Mouse (Mus musculus): ENCODE results near the gene Espn. TPM values are rescaled to one million over a fixed set of nuclear protein-coding genes. Genes with fewer than 3 reads are reported as not detected.

Espn gene
- polyA plus RNA-seq, 1 experiment = 19.3 TPM

GRCm38 (mm10) chr4:152187142-152187541, 35.0 kb upstream of the Espn start:
- no peak for TF ChIP-seq POLR2A (IDR thresholded peaks at IDR 0.05; ENCODE audit: insufficient read depth, low read length)
- TF ChIP-seq EP300 (IDR thresholded peaks at IDR 0.05; ENCODE audit: insufficient read depth, low read depth, low read length) = no peak
- TF ChIP-seq CTCF (IDR thresholded peaks at IDR 0.05; ENCODE audit: low read depth, low read length) = no peak
- H3K27ac ChIP-seq (ENCODE audit: insufficient read depth, low read length) = no peak overlapping the region
- no peaks in the 10 kb centered on the region for H3K36me3 ChIP-seq (ENCODE audit: control insufficient read depth, insufficient read depth, low read length, poor library complexity, severe bottlenecking)
- no peak overlapping the region for H3K9ac ChIP-seq (ENCODE audit: low read depth, poor library complexity, severe bottlenecking)
- no peaks in the 10 kb centered on the region for H3K9me3 ChIP-seq (replicated peaks; ENCODE audit: control insufficient read depth, insufficient read depth, low read length, poor library complexity, severe bottlenecking)
- no peaks in the 10 kb centered on the region for H3K27me3 ChIP-seq (ENCODE audit: control insufficient read depth, insufficient read depth, low read length, poor library complexity, severe bottlenecking)
- no peak overlapping the region for H3K4me3 ChIP-seq (ENCODE audit: low read depth, low read length)
- H3K4me1 ChIP-seq (ENCODE audit: control insufficient read depth, insufficient read depth, low read length) = peaks cover 5% of the 10 kb centered on the region

GRCm38 (mm10) chr4:152186205-152187082, 34.3 kb upstream of the Espn start:
- Histone ChIP-seq H3K9ac (ENCODE audit: low read depth, poor library complexity, severe bottlenecking) (no peak overlapping the region), H3K27me3 (ENCODE audit: control insufficient read depth, insufficient read depth, low read length, poor library complexity, severe bottlenecking) (no peaks in the 10 kb centered on the region), H3K27ac (ENCODE audit: insufficient read depth, low read length) (peak overlapping the region; percentile 31), H3K4me1 (ENCODE audit: control insufficient read depth, insufficient read depth, low read length) (peaks cover 5% of the 10 kb centered on the region), H3K9me3 (replicated peaks; ENCODE audit: control insufficient read depth, insufficient read depth, low read length, poor library complexity, severe bottlenecking) (no peaks in the 10 kb centered on the region), H3K4me3 (ENCODE audit: low read depth, low read length) (peak overlapping the region; percentile 27), H3K36me3 (ENCODE audit: control insufficient read depth, insufficient read depth, low read length, poor library complexity, severe bottlenecking) (no peaks in the 10 kb centered on the region)
- TF ChIP-seq POLR2A (IDR thresholded peaks at IDR 0.05; ENCODE audit: insufficient read depth, low read length) = no peak
- TF ChIP-seq CTCF (IDR thresholded peaks at IDR 0.05; ENCODE audit: low read depth, low read length) = no peak
- TF ChIP-seq EP300 (IDR thresholded peaks at IDR 0.05; ENCODE audit: insufficient read depth, low read depth, low read length) = no peak

GRCm38 (mm10) chr4:152185510-152186204, 33.5 kb upstream of the Espn start:
- Histone ChIP-seq H3K36me3 (ENCODE audit: control insufficient read depth, insufficient read depth, low read length, poor library complexity, severe bottlenecking) (peaks cover under 1% of the 10 kb centered on the region; the same call in 1 of the 2 replicates), H3K4me3 (ENCODE audit: low read depth, low read length) (peak overlapping the region; percentile 27), H3K4me1 (ENCODE audit: control insufficient read depth, insufficient read depth, low read length) (peaks cover 4% of the 10 kb centered on the region), H3K27ac (ENCODE audit: insufficient read depth, low read length) (peak overlapping the region; percentile 31), H3K27me3 (ENCODE audit: control insufficient read depth, insufficient read depth, low read length, poor library complexity, severe bottlenecking) (no peaks in the 10 kb centered on the region), H3K9me3 (replicated peaks; ENCODE audit: control insufficient read depth, insufficient read depth, low read length, poor library complexity, severe bottlenecking) (no peaks in the 10 kb centered on the region), H3K9ac (ENCODE audit: low read depth, poor library complexity, severe bottlenecking) (no peak overlapping the region)
- TF ChIP-seq EP300 (IDR thresholded peaks at IDR 0.05; ENCODE audit: insufficient read depth, low read depth, low read length) (no peak), CTCF (IDR thresholded peaks at IDR 0.05; ENCODE audit: low read depth, low read length) (no peak), POLR2A (IDR thresholded peaks at IDR 0.05; ENCODE audit: insufficient read depth, low read length) (no peak)

GRCm38 (mm10) chr4:152185137-152185509, 33.0 kb upstream of the Espn start:
- H3K27ac ChIP-seq (ENCODE audit: insufficient read depth, low read length) = no peak overlapping the region
- 0 out of 2 replicates have a peak overlapping the region, but pooled peaks have one; percentile 15 for H3K4me3 ChIP-seq (ENCODE audit: low read depth, low read length)
- TF ChIP-seq EP300 (IDR thresholded peaks at IDR 0.05; ENCODE audit: insufficient read depth, low read depth, low read length) = peak; percentile 38; the same call in 1 of the 2 replicates
- peak; percentile 56 for TF ChIP-seq CTCF (IDR thresholded peaks at IDR 0.05; ENCODE audit: low read depth, low read length)
- TF ChIP-seq POLR2A (IDR thresholded peaks at IDR 0.05; ENCODE audit: insufficient read depth, low read length) = no peak
- H3K27me3 ChIP-seq (ENCODE audit: control insufficient read depth, insufficient read depth, low read length, poor library complexity, severe bottlenecking) = no peaks in the 10 kb centered on the region
- H3K9ac ChIP-seq (ENCODE audit: low read depth, poor library complexity, severe bottlenecking) = no peak overlapping the region
- H3K9me3 ChIP-seq (replicated peaks; ENCODE audit: control insufficient read depth, insufficient read depth, low read length, poor library complexity, severe bottlenecking) = no peaks in the 10 kb centered on the region
- H3K36me3 ChIP-seq (ENCODE audit: control insufficient read depth, insufficient read depth, low read length, poor library complexity, severe bottlenecking) = peaks cover 3% of the 10 kb centered on the region; the same call in 1 of the 2 replicates
- H3K4me1 ChIP-seq (ENCODE audit: control insufficient read depth, insufficient read depth, low read length) = peaks cover 2% of the 10 kb centered on the region

GRCm38 (mm10) chr4:152184353-152185035, 32.3 kb upstream of the Espn start:
- no peak overlapping the region for H3K4me3 ChIP-seq (ENCODE audit: low read depth, low read length)
- TF ChIP-seq CTCF (IDR thresholded peaks at IDR 0.05; ENCODE audit: low read depth, low read length) (peak; percentile 38), EP300 (IDR thresholded peaks at IDR 0.05; ENCODE audit: insufficient read depth, low read depth, low read length) (no peak)
- H3K9me3 ChIP-seq (replicated peaks; ENCODE audit: control insufficient read depth, insufficient read depth, low read length, poor library complexity, severe bottlenecking) = no peaks in the 10 kb centered on the region
- no peak overlapping the region for H3K9ac ChIP-seq (ENCODE audit: low read depth, poor library complexity, severe bottlenecking)
- H3K4me1 ChIP-seq (ENCODE audit: control insufficient read depth, insufficient read depth, low read length) = no peaks in the 10 kb centered on the region
- peaks cover 3% of the 10 kb centered on the region; the same call in 1 of the 2 replicates for H3K36me3 ChIP-seq (ENCODE audit: control insufficient read depth, insufficient read depth, low read length, poor library complexity, severe bottlenecking)
- no peak overlapping the region for H3K27ac ChIP-seq (ENCODE audit: insufficient read depth, low read length)
- no peaks in the 10 kb centered on the region for H3K27me3 ChIP-seq (ENCODE audit: control insufficient read depth, insufficient read depth, low read length, poor library complexity, severe bottlenecking)
